Mouse (Mus musculus) hindbrain, embryonic 13.5 days (tissue): ENCODE results near the gene Aip. TPM values are rescaled to one million over a fixed set of nuclear protein-coding genes. Genes with fewer than 3 reads are reported as not detected.

Experiments
- polyA plus RNA-seq: library from polyadenylated mRNA; unstranded; fragments of >200 nt; fragmentation: Nextera tagmentation; extraction: Ambion mirVana; gene quantifications from 2 replicates; pipeline ENCODE4 v1.2.1, GENCODE M21; 2015

Gene Aip
- polyA plus RNA-seq, 1 experiment from 2014 or later, result 90.3 TPM

Other genes with a start within 250 kb of the Aip start
- 15.0 and 15.8 TPM in 2 replicates for gene Tcirg1, start 218.7 kb downstream of the Aip start, polyA plus RNA-seq
- 261 and 264 TPM in 2 replicates for gene Ndufs8, start 213.1 kb downstream of the Aip start, polyA plus RNA-seq
- gene Aldh3b1, start 196.1 kb downstream of the Aip start, polyA plus RNA-seq, result 1.9 and 2.1 TPM in 2 replicates
- gene Unc93b1, start 190.7 kb downstream of the Aip start, polyA plus RNA-seq, result 10.1 and 13.2 TPM in 2 replicates
- not detected in 2 replicates for gene Aldh3b3, start 167.2 kb downstream of the Aip start, polyA plus RNA-seq
- 0.22 and 0.32 TPM in 2 replicates for gene Aldh3b2, start 153.5 kb downstream of the Aip start, polyA plus RNA-seq
- 2.3 TPM in 2 replicates for gene Acy3, start 139.3 kb downstream of the Aip start, polyA plus RNA-seq
- gene Tbx10, start 133.1 kb downstream of the Aip start, polyA plus RNA-seq, result 0.32 and 1.2 TPM in 2 replicates
- 22.3 and 27.5 TPM in 2 replicates for gene Nudt8, start 125.3 kb downstream of the Aip start, polyA plus RNA-seq
- gene Gm49405, start 125.2 kb downstream of the Aip start, polyA plus RNA-seq, result 5.2 and 5.3 TPM in 2 replicates
- gene Doc2g, start 122.5 kb downstream of the Aip start, polyA plus RNA-seq, result 6.5 and 7.8 TPM in 2 replicates
- gene Ndufv1, start 113.1 kb downstream of the Aip start, polyA plus RNA-seq, result 220 and 241 TPM in 2 replicates
- gene Gstp1, start 87.9 kb downstream of the Aip start, polyA plus RNA-seq, result 418 and 433 TPM in 2 replicates
- gene Gstp2, start 79.8 kb downstream of the Aip start, polyA plus RNA-seq, result 1.4 and 4.4 TPM in 2 replicates
- not detected in 2 replicates for gene Gstp3, start 66.3 kb downstream of the Aip start, polyA plus RNA-seq
- gene Cabp2, start 44.3 kb downstream of the Aip start, polyA plus RNA-seq, result not detected in 2 replicates
- 79.8 and 81.0 TPM in 2 replicates for gene Cdk2ap2, start 28.7 kb downstream of the Aip start, polyA plus RNA-seq
- 43.3 and 48.5 TPM in 2 replicates for gene Pitpnm1, start 25.9 kb downstream of the Aip start, polyA plus RNA-seq
- not detected in 2 replicates for gene Gpr152, start 13.9 kb upstream of the Aip start, polyA plus RNA-seq
- gene Cabp4, start 18.2 kb upstream of the Aip start, polyA plus RNA-seq, result 0.29 and 0.30 TPM in 2 replicates
- 128 and 130 TPM in 2 replicates for gene Coro1b, start 22.8 kb upstream of the Aip start, polyA plus RNA-seq
- gene Ptprcap, start 27.7 kb upstream of the Aip start, polyA plus RNA-seq, result 0.47 and 0.66 TPM in 2 replicates
- 61.6 and 64.3 TPM in 2 replicates for gene Rps6kb2, start 37.5 kb upstream of the Aip start, polyA plus RNA-seq
- 5.1 and 5.6 TPM in 2 replicates for gene Carns1, start 49.6 kb upstream of the Aip start, polyA plus RNA-seq
- 0.88 and 1.1 TPM in 2 replicates for gene Tbc1d10c, start 65.4 kb upstream of the Aip start, polyA plus RNA-seq
- 609 and 611 TPM in 2 replicates for gene Ppp1ca, start 66.2 kb upstream of the Aip start, polyA plus RNA-seq
- gene Rad9a, start 75.8 kb upstream of the Aip start, polyA plus RNA-seq, result 20.4 and 24.6 TPM in 2 replicates
- 0.58 and 1.0 TPM in 2 replicates for gene Clcf1, start 88.4 kb upstream of the Aip start, polyA plus RNA-seq
- gene AC109138.7, start 88.5 kb upstream of the Aip start, polyA plus RNA-seq, result not detected in 2 replicates
- gene Pold4, start 106.0 kb upstream of the Aip start, polyA plus RNA-seq, result 19.7 and 20.2 TPM in 2 replicates
- 10.4 and 10.6 TPM in 2 replicates for gene Ssh3, start 143.3 kb upstream of the Aip start, polyA plus RNA-seq
- 29.9 and 33.1 TPM in 2 replicates for gene Ankrd13d, start 157.3 kb upstream of the Aip start, polyA plus RNA-seq
- 19.6 and 20.0 TPM in 2 replicates for gene Grk2, start 180.4 kb upstream of the Aip start, polyA plus RNA-seq